Mouse (Mus musculus) CH12.LX (cell line): ENCODE results near the gene Unc13a.

ENCODE experiments used
- CHD1 ChIP-seq: IDR thresholded peaks from 2 replicates; pipeline ENCODE4 v1.6.1; 2012; ENCODE audit warnings: low read depth, low read length, improper control_type of control experiment, inconsistent platforms
- CTCF ChIP-seq, 2 experiments: IDR thresholded peaks in 1 of 2; conservative IDR thresholded peaks in 1 of 2; 2 replicates each; pipeline ENCODE4 v1.5.1; 2011 to 2012; ENCODE audit warnings: low read depth in 2 of 2, low read length in 2 of 2, improper control_type of control experiment in 1 of 2, inconsistent platforms in 1 of 2, mild to moderate bottlenecking in 1 of 2, moderate library complexity in 1 of 2
- EP300 ChIP-seq: IDR thresholded peaks from 2 replicates; pipeline ENCODE4 v1.6.1; 2011; ENCODE audit warnings: low read length, improper control_type of control experiment
- MAFK ChIP-seq: IDR thresholded peaks from 2 replicates; pipeline ENCODE4 v1.6.1; 2011; ENCODE audit warnings: low read length, improper control_type of control experiment; ENCODE audit not compliant: insufficient replicate concordance
- POLR2AphosphoS2 ChIP-seq: IDR thresholded peaks from 2 replicates; pipeline ENCODE4 v1.6.1; 2011; ENCODE audit warnings: low read depth, low read length, improper control_type of control experiment
- RAD21 ChIP-seq: IDR thresholded peaks from 2 replicates; pipeline ENCODE4 v1.6.1; 2011; ENCODE audit warnings: low read depth, mild to moderate bottlenecking, low read length, improper control_type of control experiment, moderate library complexity
- SIN3A ChIP-seq: IDR thresholded peaks from 2 replicates; pipeline ENCODE4 v1.6.1; 2012; ENCODE audit warnings: low read length, improper control_type of control experiment, inconsistent platforms
- TBP ChIP-seq: conservative IDR thresholded peaks from 2 replicates; pipeline ENCODE4 v1.6.1; 2011; ENCODE audit warnings: low read depth, low read length, improper control_type of control experiment

DNA sequence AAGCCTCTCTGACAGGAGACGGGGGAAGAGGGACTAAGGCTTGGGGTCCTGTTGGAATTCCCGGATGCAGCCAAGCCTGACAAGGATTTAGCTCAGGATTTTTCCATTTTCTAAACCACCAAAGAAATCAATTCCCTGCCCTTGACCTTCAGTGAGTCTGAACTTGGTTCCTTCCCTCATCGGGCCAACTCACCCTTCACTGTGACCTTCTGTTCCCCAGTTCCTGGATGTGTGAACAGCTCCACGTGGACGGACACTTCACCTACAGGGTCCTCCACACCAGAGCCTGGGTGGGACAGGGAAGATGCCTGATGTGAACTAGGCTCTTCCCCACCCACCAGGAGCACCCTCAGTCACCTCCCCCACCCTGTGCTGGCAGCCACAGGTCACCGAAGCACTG is 40.8 kb downstream of the Unc13a start:
- TF ChIP-seq RAD21 (no peak), CTCF (conservative IDR thresholded peaks at IDR 0.05 in 1 of 2, IDR thresholded peaks at IDR 0.05 in 1 of 2; ENCODE audit: low read depth in 2 of 2, low read length in 2 of 2) (no peak), CHD1 (no peak), POLR2AphosphoS2 (no peak), EP300 (no peak), TBP (no peak), SIN3A (no peak), MAFK (no peak)
